Mouse (Mus musculus) embryonic facial prominence, embryonic 15.5 days (tissue): ENCODE data around the gene Hoxb7. TPM values are rescaled to one million over a fixed set of nuclear protein-coding genes. Genes with fewer than 3 reads are reported as not detected.

Source experiments
- ATAC-seq: fragments of 200-750 bp; cut with Nextera tagmentation; 2 replicates; pipeline ENCODE4 v1.8.0; 2017; ENCODE audit warnings: low read depth, moderate TSS enrichment; ENCODE audit not compliant: insufficient number of reproducible peaks, low FRiP score, low TSS enrichment
- H3K27ac ChIP-seq: fragments of 300-500 bp; sonication (generic); replicated peaks from 2 replicates; pipeline ENCODE4 v1.5.1; 2015; ENCODE audit warnings: mild to moderate bottlenecking, inconsistent platforms
- H3K27me3 ChIP-seq: fragments of 300-500 bp; sonication (generic); 2 replicates; pipeline ENCODE4 v1.6.1; 2015; ENCODE audit warnings: inconsistent platforms
- H3K36me3 ChIP-seq: fragments of 300-500 bp; sonication (generic); 2 replicates; pipeline ENCODE4 v1.6.1; 2015; ENCODE audit warnings: mild to moderate bottlenecking, inconsistent platforms
- H3K4me1 ChIP-seq: fragments of 300-500 bp; sonication (generic); 2 replicates; pipeline ENCODE4 v1.6.1; 2015; ENCODE audit warnings: inconsistent platforms
- H3K4me2 ChIP-seq: fragments of 300-500 bp; sonication (generic); replicated peaks from 2 replicates; pipeline ENCODE4 v1.6.1; 2015; ENCODE audit warnings: mild to moderate bottlenecking, inconsistent platforms
- H3K4me3 ChIP-seq: fragments of 300-500 bp; sonication (generic); replicated peaks from 2 replicates; pipeline ENCODE4 v1.5.1; 2015; ENCODE audit warnings: mild to moderate bottlenecking, inconsistent platforms
- H3K9ac ChIP-seq: fragments of 300-500 bp; sonication (generic); 2 replicates; pipeline ENCODE4 v1.6.1; 2015; ENCODE audit warnings: inconsistent platforms
- H3K9me3 ChIP-seq: fragments of 300-500 bp; sonication (generic); replicated peaks from 2 replicates; pipeline ENCODE4 v1.6.1; 2016; ENCODE audit warnings: inconsistent platforms
- WGBS: fragments of 180-500 bp; shearing (Covaris S2); methylation state at CpG from one replicate; pipeline ENCODE4 v1.1.7; 2015; 5-methylcytosine and 5-hydroxymethylcytosine counted together
- polyA plus RNA-seq: library from polyadenylated mRNA; unstranded; fragments of >200 nt; fragmentation: Nextera tagmentation; extraction: Ambion mirVana; gene quantifications from 2 replicates; pipeline ENCODE4 v1.2.1, GENCODE M21; 2015

The Hoxb7 gene
- polyA plus RNA-seq, 1 experiment from 2014 or later: not detected

DNA sequence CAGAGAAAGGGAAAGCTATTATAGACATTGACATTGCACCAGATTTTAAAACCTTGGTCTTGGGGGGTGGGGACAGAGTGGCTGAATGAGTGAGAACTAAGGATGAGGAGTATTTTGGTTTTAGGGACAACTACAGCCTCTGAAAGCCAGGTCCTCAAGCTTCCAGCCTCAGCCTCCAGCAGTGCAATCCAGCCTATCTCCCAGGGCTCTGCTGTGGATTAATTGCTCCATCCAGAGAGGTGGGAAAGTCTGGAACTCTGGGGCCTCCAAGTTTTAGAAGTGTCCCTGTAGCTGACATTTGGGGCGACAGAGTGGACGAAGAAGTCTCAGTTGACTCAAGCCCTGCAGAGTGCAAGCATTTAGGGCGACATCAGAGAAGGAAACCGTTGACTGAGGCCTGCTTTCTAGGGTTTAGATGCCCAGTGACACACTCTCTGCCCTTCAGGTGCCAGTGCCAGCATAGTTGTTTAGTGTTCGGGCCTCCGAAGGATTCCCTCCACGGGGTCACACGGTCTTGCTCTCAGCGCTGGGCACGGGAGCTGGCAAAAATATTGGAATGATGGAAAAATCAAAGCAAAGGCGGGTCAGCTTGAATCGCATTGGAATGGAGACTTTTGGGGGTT, 27.5 kb downstream of the Hoxb7 start:
- Histone ChIP-seq H3K9me3 (no peaks in the 10 kb centered on the region), H3K36me3 (no peaks in the 10 kb centered on the region), H3K9ac (no peak overlapping the region), H3K27ac (no peak overlapping the region), H3K4me1 (peaks cover 6% of the 10 kb centered on the region; the same call in 1 of the 2 replicates), H3K4me2 (no peak overlapping the region), H3K4me3 (no peak overlapping the region), H3K27me3 (peaks cover 100% of the 10 kb centered on the region)
- WGBS: 9% methylated on average over 12 of the region's 12 CpGs
- no peak for ATAC-seq

DNA sequence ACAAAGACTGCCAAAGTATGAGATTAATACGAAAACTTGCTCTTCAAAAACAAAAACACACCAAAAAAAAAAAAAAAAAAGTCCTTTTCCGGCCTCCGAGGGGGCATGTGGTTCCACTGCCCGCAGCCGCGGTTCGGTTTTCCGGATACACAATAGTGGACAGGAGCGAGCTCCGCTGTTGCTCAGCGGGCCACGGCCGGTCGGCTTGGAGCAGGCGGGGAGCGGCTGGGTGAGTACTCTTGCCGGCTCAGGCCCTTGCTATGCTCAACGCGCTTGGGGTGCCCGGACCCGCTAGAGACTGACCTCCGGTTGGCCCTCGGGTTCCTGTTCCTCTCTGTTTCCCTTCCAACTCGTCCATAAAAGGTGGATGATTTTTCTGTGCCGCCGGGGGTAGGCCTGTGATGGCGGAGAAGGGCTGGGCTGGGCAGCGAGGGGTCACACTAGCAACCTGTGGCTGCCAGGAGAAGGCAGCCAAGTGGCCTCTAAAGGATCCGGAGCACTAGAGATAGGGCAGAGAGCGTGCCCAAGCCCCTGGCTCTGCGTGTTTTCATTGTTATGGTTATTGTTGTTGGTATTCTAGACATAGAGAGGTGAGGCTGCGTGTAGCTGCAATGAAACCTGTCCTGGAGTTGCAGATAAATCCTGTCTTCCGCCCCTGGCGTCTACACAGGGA, 28.4 kb downstream of the Hoxb7 start:
- peaks cover 100% of the 10 kb centered on the region for H3K27me3 ChIP-seq
- peaks cover 10% of the 10 kb centered on the region; the same call in 1 of the 2 replicates for H3K4me1 ChIP-seq
- WGBS: 2% methylated on average over 34 of the region's 34 CpGs
- no peaks in the 10 kb centered on the region for H3K36me3 ChIP-seq
- ATAC-seq: no peak
- no peak overlapping the region for H3K27ac ChIP-seq
- no peak overlapping the region for H3K4me2 ChIP-seq
- H3K9ac ChIP-seq: no peak overlapping the region
- no peaks in the 10 kb centered on the region for H3K9me3 ChIP-seq
- no peak overlapping the region for H3K4me3 ChIP-seq

DNA sequence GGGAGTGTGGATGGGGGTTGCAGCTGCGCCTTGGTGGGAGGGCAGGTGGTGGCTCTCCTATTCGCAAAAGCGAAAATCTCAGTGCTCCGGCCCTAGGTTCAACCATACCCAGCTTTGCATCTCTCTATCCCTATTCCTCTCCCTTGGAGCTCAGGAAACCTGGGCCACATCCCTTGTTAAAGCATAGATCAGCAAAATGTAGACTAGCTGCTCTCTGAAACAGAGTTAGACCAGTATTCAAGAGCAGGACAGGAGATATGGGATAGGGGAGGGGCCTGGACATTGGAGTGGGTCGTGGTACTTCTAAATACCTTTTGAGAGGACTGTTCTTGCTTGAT, 28.9 kb downstream of the Hoxb7 start:
- Histone ChIP-seq H3K9ac (no peak overlapping the region), H3K4me1 (peaks cover 14% of the 10 kb centered on the region), H3K4me3 (no peak overlapping the region), H3K27ac (no peak overlapping the region), H3K4me2 (no peak overlapping the region), H3K27me3 (peaks cover 100% of the 10 kb centered on the region), H3K36me3 (no peaks in the 10 kb centered on the region), H3K9me3 (no peaks in the 10 kb centered on the region)
- WGBS: 5% methylated on average over 5 of the region's 5 CpGs
- no peak for ATAC-seq

DNA sequence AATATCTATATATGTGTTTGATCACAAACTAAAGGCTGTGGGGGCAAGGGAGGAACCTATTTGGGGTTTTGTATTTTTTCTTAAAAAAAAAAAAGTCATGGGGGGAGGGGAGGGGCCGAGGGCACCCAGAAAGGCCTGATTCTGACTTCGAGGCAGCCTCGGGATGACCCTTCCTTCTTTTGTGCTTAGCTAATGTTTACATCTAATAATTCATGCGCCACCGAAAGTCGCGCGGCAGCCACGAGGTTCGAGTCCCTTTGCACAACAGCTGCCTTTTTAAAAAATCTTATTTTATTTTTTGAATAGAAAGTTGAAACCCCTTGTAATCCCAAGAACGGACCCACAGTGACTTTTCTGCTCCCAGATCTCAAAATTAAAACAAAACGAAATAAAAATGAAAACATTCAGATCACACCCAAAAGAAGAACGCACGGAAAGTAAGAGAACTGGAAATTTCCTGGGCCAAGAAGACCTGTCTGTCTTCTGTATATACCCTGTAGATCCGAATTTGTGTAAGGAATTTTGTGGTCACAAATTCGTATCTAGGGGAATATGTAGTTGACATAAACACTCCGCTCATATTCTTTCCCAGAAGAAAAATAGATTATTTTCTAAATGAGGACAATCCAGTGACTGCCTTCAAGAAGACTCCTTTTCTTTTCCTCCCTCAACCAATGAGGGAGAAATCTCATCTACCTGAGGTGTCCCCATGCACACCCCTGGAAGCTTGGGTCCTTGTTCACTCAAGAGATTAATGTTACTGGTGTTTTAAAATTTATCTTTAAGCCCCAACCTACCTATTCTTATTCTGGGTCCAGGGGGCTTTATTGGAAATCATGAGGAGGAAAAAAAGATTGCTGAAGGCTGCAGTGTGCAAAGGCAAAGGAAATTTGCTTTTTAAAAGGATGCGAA, 30.5 kb downstream of the Hoxb7 start:
- WGBS: 5% methylated on average over 18 of the region's 18 CpGs
- Histone ChIP-seq H3K36me3 (no peaks in the 10 kb centered on the region), H3K4me2 (no peak overlapping the region), H3K27me3 (peaks cover 99% of the 10 kb centered on the region), H3K4me3 (no peak overlapping the region), H3K27ac (no peak overlapping the region), H3K4me1 (peaks cover 14% of the 10 kb centered on the region), H3K9me3 (no peaks in the 10 kb centered on the region), H3K9ac (no peak overlapping the region)
- no peak for ATAC-seq

DNA sequence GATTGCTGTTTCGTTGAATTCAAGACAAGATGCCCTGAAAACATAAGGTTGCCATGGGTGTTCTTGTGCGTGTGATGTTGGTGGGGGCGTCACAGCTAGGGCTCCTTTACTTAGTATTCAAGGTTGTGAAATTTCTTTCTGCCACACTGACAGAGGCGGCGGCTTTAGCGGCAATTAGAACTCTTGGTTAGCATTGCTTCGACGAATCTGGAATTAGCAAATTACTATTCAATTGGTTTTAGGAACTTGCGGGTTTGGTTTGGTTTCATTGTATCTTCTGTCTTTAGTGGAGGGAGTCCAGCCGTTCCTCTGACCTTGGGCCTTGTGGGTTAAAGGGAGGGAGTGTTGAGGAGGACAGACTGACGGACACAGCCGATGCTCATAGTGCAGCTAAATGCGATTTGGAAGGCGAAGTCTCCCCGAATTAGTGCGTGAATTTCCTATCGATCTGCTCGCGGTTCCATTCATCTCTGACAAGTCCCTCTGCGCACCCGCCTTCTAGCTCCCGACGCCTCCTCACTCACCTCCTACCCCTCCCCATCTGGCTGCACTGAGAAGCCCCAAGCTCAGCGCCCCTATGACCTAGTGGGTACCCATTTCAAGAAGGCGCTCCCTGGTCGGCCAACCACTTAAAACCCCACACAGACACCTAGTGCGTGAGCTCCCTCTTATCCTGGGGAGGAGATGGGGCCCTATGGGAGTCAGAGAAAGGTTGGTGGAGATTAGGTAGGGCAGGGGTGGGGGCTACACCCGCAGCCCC, 31.4 kb downstream of the Hoxb7 start, which contains the start of gene Hoxb4:
TSS of gene Hoxb4 (plus strand) at position 660 of the 760 bp plus-strand sequence.
- Histone ChIP-seq H3K36me3 (no peaks in the 10 kb centered on the region), H3K4me2 (peak within 1 kb of the TSS; percentile 36), H3K27me3 (peaks cover 99% of the 10 kb centered on the region), H3K4me3 (peak within 1 kb of the TSS; percentile 23), H3K4me1 (peaks cover 14% of the 10 kb centered on the region), H3K9me3 (no peaks in the 10 kb centered on the region), H3K9ac (no peak within 1 kb of the TSS), H3K27ac (no peak within 1 kb of the TSS)
- ATAC-seq: no peak
- WGBS: 2% methylated on average over 28 of the region's 28 CpGs

DNA sequence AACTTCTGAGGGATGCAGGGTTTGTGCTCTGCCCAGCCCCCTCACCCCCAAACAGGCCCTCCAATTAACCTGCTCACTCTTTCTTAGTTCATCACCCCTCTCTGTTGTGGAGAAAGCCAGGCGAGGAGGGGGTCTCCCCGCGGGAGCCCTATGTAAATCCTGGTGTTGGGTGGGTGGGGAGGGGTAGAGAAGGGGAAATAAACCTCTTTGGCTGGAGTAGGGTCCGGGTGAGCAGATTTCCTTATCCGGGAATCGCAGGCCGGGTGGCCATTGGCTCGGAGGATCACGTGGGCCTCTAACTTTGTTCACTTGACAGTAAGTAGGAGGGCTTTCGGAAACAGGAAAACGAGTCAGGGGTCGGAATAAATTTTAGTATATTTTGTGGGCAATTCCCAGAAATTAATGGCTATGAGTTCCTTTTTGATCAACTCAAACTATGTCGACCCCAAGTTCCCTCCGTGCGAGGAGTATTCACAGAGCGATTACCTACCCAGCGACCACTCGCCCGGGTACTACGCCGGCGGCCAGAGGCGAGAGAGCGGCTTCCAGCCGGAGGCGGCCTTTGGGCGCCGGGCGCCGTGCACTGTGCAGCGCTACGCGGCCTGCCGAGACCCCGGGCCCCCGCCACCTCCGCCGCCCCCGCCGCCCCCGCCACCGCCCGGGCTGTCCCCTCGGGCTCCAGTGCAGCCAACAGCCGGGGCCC, 32.1 kb downstream of the Hoxb7 start:
- no peak overlapping the region for H3K27ac ChIP-seq
- H3K4me3 ChIP-seq: peak overlapping the region; percentile 23
- H3K9ac ChIP-seq: no peak overlapping the region
- H3K9me3 ChIP-seq: no peaks in the 10 kb centered on the region
- peaks cover 99% of the 10 kb centered on the region for H3K27me3 ChIP-seq
- peaks cover 14% of the 10 kb centered on the region for H3K4me1 ChIP-seq
- no peaks in the 10 kb centered on the region for H3K36me3 ChIP-seq
- H3K4me2 ChIP-seq: peak overlapping the region; percentile 36
- WGBS: under 1% methylated on average over 45 of the region's 45 CpGs
- 0 out of 2 replicates have a peak, but pooled peaks have one; percentile 34 for ATAC-seq

DNA sequence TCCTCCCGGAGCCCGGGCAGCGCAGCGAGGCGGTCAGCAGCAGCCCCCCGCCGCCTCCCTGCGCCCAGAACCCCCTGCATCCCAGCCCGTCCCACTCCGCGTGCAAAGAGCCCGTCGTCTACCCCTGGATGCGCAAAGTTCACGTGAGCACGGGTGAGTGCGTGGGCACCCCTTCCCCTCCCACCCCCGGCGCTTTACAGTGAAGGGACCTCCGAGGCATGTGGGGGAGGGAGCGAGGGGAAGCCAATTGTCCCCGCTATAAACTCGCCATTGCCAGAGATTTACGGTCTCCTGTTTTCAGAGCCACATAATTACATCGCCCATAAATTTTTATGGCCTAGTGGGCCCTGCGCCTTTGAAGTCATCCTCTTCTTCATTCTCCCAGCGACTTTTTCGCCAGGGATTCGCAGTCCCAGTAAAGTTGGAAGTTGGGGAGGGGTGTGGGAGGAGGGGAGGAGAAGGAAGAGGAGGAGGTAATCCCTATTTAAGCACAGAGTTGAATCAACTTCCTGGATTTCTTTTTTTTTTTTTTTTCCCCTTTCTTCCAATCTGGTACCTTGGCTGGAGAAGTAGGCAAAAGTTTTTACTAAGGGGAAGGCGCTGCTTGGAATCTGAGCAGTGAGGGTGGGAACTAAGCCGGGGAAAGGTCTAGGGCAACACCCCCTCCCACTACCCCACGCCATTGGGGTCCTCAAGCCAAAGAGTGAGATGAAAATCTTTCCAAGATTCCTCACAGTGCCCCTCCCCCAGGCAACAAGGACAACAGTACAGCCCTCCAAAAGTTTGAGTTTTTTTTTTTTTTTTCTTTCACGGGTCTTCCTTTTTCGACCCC, 32.9 kb downstream of the Hoxb7 start:
- no peak for ATAC-seq
- Histone ChIP-seq H3K9me3 (no peaks in the 10 kb centered on the region), H3K4me1 (peaks cover 14% of the 10 kb centered on the region), H3K27me3 (peaks cover 99% of the 10 kb centered on the region), H3K4me3 (peak overlapping the region; percentile 23), H3K36me3 (no peaks in the 10 kb centered on the region), H3K4me2 (peak overlapping the region; percentile 36), H3K9ac (no peak overlapping the region), H3K27ac (no peak overlapping the region)
- WGBS: 1% methylated on average over 34 of the region's 34 CpGs

DNA sequence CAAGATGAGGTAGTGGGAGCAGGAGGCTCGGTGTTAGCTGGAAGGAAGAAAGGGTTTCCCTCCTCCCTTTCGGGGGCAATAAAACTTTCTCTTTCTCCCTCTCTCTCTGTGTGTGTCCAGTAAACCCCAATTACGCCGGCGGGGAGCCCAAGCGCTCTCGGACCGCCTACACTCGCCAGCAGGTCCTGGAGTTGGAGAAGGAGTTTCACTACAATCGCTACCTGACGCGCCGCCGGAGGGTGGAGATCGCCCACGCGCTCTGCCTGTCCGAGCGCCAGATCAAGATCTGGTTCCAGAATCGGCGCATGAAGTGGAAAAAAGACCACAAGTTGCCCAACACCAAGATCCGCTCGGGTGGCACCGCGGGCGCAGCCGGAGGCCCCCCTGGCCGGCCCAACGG, 33.5 kb downstream of the Hoxb7 start:
- WGBS: under 1% methylated on average over 29 of the region's 29 CpGs
- peak overlapping the region; percentile 3; the same call in 1 of the 2 replicates for H3K4me3 ChIP-seq
- H3K27me3 ChIP-seq: peaks cover 99% of the 10 kb centered on the region
- H3K9ac ChIP-seq: no peak overlapping the region
- no peak for ATAC-seq
- H3K9me3 ChIP-seq: no peaks in the 10 kb centered on the region
- peaks cover 11% of the 10 kb centered on the region for H3K4me1 ChIP-seq
- H3K27ac ChIP-seq: no peak overlapping the region
- no peaks in the 10 kb centered on the region for H3K36me3 ChIP-seq
- H3K4me2 ChIP-seq: no peak overlapping the region

DNA sequence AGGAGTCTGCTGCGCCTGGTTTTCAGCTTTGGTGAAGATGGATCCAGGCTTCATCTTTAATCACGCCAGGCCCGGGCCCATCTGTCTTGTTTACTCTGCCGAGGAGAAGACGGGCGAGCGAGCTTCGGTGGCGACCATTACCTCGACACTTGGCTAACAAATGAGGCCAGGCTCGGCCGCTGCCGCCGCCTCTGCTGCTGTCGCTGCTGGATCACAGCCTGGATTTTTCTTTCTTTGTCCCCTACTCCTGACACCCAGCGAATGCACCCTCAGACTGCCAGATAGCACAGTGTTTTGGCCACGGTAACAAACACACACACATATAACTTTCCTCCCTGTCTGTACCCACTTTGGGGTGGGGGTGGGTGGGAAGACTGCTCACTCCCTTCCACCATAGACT, 34.3 kb downstream of the Hoxb7 start:
- H3K4me3 ChIP-seq: no peak overlapping the region
- peaks cover 99% of the 10 kb centered on the region for H3K27me3 ChIP-seq
- H3K27ac ChIP-seq: no peak overlapping the region
- no peak overlapping the region for H3K9ac ChIP-seq
- peaks cover 11% of the 10 kb centered on the region for H3K4me1 ChIP-seq
- ATAC-seq: no peak
- H3K9me3 ChIP-seq: no peaks in the 10 kb centered on the region
- no peak overlapping the region for H3K4me2 ChIP-seq
- H3K36me3 ChIP-seq: no peaks in the 10 kb centered on the region
- 7% methylated on average over 17 of the region's 17 CpGs for WGBS

DNA sequence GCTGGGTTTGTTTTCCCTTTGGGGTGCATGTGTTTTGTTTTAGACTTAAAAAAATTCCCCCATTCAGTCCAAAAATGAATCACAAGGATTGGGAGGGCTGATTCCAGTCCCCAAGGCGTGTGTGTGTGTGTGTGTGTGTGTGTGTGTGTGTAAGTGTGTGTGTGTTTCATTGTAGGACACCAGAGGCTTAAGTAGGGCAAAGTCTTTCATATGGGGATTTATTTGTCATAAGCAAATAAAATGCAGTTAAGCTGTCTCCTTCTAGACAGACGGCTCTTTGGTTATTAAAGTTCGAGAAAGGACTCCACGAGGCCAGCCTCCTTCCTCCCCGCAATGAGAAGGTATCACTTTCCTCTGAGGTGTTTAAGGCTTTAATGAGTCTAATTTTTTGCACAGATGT, 35.4 kb downstream of the Hoxb7 start:
- H3K27ac ChIP-seq: no peak overlapping the region
- WGBS: 7% methylated on average over 5 of the region's 5 CpGs
- H3K36me3 ChIP-seq: no peaks in the 10 kb centered on the region
- H3K4me1 ChIP-seq: peaks cover 11% of the 10 kb centered on the region
- H3K27me3 ChIP-seq: peaks cover 99% of the 10 kb centered on the region
- no peak overlapping the region for H3K4me3 ChIP-seq
- ATAC-seq: no peak
- H3K4me2 ChIP-seq: no peak overlapping the region
- no peaks in the 10 kb centered on the region for H3K9me3 ChIP-seq
- H3K9ac ChIP-seq: no peak overlapping the region
